Mouse (Mus musculus) adrenal gland, adult 2 months (tissue): Measurements from ENCODE around the gene 9930022D16Rik. TPM values are rescaled to one million over a fixed set of nuclear protein-coding genes. Genes with fewer than 3 reads are reported as not detected.
A peak's percentile ranks its signal among the peaks of the same experiment; 100 is the strongest.

Experiments
- DNase-seq: peaks from one replicate; pipeline ENCODE4 v3.0.0; 2021
- long read RNA-seq: library from polyadenylated mRNA; stranded (forward); transcript quantifications from one replicate; pipeline ENCODE4 v2.0.0, GENCODE M21; 2021
- polyA plus RNA-seq: library from polyadenylated mRNA; depleted of rRNA; stranded (reverse); fragments of >200 nt; gene quantifications from 2 replicates; pipeline ENCODE4 v1.2.3, GENCODE M21; 2012; rRNA removed
- total RNA-seq, 2 experiments: library from RNA; stranded (reverse); gene quantifications; 2 replicates each; pipeline ENCODE4 v1.2.3; 2021

9930022D16Rik gene
- total RNA-seq (not detected), polyA plus RNA-seq (not detected in 2 replicates)
- long read RNA-seq, result 0 reads

GRCm38 (mm10) chr11:109413617-109414016 is at the start of gene 9930022D16Rik:
Gene 9930022D16Rik, plus strand, starts transcription at chr11:109413917.
- no peak for DNase-seq

- peak; percentile 14 for DNase-seq
Observed at GRCm38 (mm10) chr11:109364337-109364736, 49.4 kb upstream of the 9930022D16Rik start.

DNA sequence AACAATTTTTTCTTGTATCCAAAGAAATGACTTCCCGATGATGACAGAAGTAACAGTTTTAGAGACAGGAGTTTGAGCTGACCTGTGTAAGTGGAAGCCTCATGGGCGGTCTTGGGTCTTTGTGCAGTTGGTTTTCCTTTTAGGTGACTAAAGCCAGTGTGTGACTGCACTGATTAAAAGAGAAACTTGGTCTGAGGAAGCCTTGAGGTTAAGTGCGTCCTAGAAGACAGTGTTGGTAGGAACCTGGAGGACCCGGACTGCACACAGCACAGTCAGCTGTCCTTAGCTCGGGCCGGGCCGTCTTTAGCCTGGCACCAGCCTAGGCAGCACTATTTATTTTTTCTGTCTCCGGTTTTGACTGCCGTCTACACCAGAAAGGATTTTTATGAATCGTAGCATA is 48.8 kb upstream of the 9930022D16Rik start:
- DNase-seq, result peak; percentile 33

GRCm38 (mm10) chr11:109365818-109366217 is 47.9 kb upstream of the 9930022D16Rik start:
- no peak for DNase-seq

- DNase-seq, result peak; percentile 45
Observed at GRCm38 (mm10) chr11:109366802-109367579, 46.7 kb upstream of the 9930022D16Rik start.

DNA sequence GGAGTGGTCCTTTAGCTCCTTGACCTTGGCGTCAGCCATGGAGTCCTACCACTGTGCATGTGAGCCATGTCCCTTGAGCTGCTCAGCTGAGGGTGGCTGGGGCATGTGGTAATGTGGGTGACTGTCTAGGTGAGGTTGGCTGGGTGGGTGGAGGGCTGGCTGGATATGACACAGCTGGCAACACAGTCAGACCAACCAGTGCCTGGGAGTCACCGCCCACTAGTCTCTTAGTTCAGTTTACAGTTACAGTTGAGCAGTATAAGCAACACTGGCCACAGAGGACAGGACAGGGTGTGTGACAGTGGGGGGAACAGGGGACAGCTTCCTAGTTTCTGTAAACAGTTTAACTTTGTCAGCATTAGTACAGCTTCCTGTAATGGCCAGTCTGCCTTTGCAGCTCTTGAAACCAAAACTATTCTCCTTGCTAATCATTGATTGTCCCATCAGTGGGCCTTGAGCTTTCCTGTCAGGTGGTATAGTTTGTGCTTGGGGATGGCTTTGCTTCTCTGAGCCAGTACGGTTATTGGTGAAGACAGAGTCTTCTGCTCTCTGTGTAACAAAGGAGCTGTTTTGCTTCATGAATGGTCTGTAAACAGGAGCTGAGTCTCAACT is 44.6 kb upstream of the 9930022D16Rik start:
- peak; percentile 39 for DNase-seq

DNA sequence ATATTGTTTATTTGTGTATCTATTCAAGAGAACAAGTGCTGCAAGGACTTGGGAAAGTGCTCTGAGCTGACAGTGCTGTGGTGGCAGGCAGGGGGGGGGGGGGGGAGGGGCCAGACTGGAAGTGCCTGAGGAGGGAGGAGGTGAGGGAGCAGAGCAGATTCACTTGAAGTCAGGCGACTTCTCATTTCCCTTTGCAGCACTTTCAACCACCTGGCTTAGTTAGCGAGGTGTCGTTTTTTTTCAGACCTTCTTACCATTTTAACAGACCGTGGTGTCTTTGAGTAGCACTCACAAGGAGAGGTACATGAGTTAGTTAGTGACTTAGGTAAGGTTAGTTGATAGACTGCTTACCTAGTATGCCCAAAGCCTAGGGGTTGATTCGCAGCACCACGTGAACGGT is 38.3 kb upstream of the 9930022D16Rik start:
- DNase-seq, result no peak

DNA sequence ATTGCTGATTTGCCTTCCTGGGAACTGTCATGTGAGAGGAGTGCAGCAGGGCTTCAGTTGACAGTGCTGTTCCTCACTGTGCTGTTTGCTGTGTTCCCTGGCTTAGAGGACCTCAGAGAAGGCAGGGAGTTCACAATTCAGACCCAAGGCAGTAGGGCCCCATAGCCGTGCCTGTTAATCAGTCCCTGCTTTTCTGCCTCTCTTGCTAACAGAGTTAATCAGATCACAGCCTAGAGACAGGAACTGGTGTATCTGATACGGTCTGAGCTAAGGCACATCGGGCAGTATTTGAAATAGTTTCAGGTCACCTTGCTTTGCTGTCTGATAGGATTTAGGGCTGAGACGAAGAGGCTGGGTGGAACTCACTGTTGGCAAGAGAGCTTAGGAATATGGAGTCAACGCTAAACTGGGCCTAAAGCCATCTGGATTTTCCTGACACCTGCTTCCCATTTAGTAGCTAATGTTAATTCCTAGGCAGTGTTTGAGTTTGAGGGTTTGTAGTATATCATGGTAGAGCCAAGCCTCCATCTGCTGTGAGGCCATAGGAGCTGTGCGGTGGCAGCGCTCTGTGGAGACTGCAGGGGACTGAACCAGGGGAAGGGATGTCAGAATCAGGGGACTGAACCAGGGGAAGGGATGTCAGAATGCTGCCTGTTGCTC is 37.1 kb upstream of the 9930022D16Rik start:
- DNase-seq, result no peak

DNA sequence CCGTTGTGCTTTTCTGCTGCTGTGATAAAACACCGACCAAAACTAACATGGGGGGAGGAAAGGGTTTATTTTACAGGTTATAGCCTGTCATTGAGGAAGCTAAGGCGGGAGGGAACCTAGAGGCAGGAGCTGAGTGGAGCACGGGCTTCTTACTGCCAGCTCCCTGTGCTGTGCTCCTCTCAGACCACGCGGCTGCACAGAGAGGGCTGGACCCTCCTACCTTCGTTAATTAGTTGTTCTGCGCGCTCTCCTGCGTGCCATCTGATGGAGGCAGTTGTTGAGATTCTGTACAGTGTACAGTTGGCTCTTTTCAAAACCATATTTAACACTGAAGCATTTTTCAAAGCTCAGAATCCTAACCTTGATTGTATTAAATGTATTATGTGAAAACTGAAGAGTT is 36.2 kb upstream of the 9930022D16Rik start:
- no peak for DNase-seq

DNA sequence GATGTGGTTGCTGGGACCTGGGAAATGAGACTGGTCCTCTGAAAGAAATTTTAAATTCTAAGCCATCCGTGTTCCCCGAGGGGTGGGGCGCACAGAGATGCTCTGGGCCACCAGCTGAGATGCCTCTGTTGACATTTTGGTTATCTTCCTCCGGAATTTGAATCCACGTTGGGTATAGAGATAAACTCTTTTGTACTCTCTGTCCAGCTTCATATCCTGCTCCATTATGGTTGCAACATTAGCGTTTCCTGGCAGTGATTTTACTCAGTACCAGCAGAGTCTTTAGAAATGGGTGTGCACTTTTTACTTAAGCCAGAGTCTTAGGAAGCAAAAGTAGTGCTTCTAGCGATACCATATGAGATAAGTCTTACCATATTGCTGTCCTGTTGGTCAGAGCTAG is 35.7 kb upstream of the 9930022D16Rik start:
- no peak for DNase-seq

GRCm38 (mm10) chr11:109380662-109381061 is 33.1 kb upstream of the 9930022D16Rik start:
- no peak for DNase-seq

DNA sequence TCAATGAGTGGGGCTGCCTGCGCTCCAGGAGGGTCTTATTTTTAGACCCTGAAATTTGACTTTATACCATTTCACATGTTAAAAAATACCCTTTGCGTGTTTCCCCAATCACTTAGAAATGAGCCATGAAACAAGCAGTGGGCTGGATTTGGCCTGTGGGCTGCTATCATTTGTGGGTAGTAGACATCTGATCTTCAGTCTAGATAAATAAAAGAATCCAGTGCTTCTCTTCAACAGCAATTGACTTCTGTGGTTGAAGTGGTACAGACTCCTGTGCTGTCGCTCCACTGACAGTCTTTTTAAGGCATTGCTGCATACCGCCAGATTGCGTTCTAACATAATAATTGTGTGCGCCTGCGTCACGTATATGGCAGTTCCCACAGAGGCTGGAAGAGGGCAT is 28.4 kb upstream of the 9930022D16Rik start:
- DNase-seq, result no peak

DNA sequence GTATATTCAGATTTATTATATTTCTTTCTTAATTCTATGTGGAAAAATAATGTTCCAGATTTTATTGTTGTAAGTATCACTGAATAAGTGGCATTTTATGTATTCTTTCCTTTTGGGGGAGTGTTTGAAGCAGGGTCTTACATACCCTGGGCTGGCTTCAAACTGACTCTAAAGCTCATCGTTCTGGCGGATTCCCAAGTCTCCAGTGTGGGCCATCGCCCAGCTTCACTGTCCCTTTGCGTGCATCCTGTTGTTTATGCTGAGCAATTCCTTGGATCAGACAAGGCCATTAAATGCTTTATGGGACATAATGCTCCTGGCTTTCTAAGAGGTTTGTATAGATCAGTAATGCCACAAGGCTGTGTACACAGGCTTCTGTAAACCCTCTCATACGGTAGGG is 24.7 kb upstream of the 9930022D16Rik start:
- DNase-seq, result no peak

DNA sequence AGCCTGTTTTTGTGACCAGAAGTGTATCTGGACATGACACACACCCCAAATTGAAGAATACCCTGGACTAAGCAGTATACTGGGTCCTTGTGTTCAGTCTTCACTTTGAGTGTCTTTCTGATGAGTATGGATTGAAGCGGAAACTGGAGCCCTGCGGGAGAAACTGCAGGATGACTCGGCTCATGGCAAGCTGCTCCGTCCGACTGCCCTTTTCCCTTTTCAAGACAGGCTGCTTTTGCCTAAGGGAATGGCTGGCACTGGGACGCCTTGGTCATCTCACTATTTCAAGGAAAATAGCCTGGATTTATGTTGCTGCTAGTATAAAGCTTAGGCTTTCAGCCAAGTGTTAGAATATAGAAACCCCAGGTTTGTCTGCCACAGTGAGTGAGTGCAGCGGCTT is 22.5 kb upstream of the 9930022D16Rik start:
- no peak for DNase-seq

- DNase-seq, result peak; percentile 58
Observed at GRCm38 (mm10) chr11:109391760-109392159, 22.0 kb upstream of the 9930022D16Rik start.

GRCm38 (mm10) chr11:109392601-109393000 is 21.1 kb upstream of the 9930022D16Rik start:
- peak; percentile 58 for DNase-seq

DNA sequence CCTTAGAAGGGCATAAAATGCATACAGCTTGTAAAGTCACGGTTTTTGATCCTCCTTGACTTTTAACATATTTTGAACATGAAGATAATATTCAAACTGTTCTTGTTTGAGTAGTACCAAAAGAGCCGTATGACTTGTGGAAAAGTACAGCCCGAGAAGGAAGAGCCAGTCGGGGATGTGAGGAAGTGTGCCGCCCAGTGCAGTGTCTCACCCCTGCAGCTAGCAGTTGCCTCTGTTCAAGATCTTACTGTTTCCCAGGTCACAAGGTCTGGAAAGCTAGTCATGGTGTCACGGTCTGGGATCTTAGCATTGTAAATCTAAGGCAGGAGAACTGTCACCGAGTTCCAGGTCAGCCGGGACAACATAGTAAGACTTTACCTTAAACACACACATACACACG is 19.0 kb upstream of the 9930022D16Rik start:
- peak; percentile 31 for DNase-seq

GRCm38 (mm10) chr11:109395291-109395690 is 18.4 kb upstream of the 9930022D16Rik start:
- DNase-seq, result no peak

DNA sequence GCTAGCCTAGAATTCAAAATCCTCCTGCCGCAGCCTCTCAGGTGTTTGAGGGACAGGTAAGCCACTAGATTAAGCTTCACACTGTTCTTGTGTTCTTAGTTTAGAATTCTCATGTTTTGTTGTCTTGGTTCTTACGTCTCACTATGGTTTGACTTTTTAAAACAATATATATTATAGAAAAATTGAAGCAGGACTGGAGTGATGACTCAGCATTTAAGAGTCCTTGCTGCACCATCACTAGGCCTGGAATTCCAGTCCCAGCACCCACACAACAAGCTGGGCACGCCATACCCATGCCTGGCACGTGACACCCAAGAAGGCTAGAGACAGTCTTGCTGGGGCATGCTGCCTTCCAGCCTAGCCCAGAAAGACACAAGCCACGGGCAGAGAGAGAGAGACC is 7.3 kb upstream of the 9930022D16Rik start:
- no peak for DNase-seq

DNA sequence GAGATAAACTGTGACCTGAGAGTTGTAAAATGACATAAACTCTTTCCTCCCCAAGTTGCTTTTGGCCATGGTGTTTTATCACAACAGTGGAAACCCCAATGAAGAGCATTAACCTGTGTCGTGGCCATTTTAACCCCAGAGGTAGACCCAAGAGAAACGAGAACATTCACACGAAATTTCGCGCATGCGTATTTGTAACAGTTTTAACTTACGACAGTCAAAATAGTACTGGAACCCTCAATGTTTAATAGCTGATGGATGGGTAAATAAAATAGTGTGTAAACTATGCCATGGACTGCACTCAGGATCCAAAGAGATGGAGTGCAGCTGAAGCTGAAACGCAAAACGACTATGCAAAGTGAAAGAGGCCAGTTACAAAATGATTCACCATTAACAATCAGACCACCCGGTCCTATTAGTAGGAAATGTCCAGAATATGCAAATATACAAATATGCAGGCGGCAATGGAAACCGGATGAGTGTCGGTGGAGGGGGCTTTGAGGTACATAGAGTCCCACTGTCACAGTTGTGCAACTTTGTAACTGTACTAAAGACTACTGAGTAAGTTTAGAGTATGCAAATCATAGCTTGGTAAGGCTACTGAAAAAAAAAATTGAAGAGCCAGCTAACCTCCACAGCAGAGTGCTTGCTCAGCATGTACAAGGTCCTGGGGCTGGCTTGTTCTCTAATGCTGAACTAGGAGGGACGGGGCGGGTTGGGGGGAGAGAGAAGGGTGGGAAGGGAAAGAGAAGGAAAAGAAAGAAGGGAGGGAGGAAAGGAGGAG is 3.3 kb upstream of the 9930022D16Rik start:
- no peak for DNase-seq

GRCm38 (mm10) chr11:109414802-109415201 is 1.1 kb downstream of the 9930022D16Rik start:
- no peak for DNase-seq

- DNase-seq, result no peak
Observed at GRCm38 (mm10) chr11:109416709-109417420, 3.1 kb downstream of the 9930022D16Rik start.
